Mouse (Mus musculus) hematopoietic multipotent progenitor cell, adult 10-12 weeks (in vitro differentiated cells): ENCODE measurements around the gene Olfr568. TPM values are rescaled to one million over a fixed set of nuclear protein-coding genes. Genes with fewer than 3 reads are reported as not detected.

Experiments used
- polyA plus RNA-seq: library from polyadenylated mRNA; stranded (reverse); fragments of >175 nt; gene quantifications from 2 replicates; pipeline ENCODE4 v1.2.3, GENCODE M21; 2012; ENCODE audit warnings: low replicate concordance

Gene Olfr568
- polyA plus RNA-seq: not detected in 2 replicates

GRCm38 (mm10) chr7:102876822-102877221 lies at the start of gene Olfr568:
Olfr568 (plus strand) TSS chr7:102877122.

GRCm38 (mm10) chr7:102858665-102859064 lies 18.3 kb upstream of the Olfr568 start, which contains the start of gene Olfr566:
Olfr566 (minus strand) TSS chr7:102858765.

DNA sequence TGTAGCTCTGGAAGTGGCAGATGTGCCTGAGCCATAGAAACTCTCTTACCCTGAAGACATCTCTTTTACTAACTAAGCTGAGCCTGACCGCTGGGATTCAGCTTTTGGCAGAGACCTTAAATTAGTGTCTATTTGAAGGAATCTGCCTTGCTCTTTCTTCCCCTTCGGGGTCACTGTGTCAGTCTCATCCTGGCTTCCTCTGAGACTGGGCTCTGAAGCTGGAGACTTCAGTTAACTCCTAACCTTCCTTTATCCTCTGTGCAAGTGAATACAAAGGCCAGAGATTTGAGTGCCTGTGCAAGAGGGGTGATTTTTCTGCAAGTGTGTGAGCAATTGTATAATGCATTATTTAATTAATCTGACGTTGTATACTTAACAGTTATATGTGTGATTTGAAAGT lies 13.9 kb downstream of the Olfr568 start, which contains the start of gene Olfr569:
Gene Olfr569, minus strand, starts transcription at position 101 of the 400 bp plus-strand sequence.

DNA sequence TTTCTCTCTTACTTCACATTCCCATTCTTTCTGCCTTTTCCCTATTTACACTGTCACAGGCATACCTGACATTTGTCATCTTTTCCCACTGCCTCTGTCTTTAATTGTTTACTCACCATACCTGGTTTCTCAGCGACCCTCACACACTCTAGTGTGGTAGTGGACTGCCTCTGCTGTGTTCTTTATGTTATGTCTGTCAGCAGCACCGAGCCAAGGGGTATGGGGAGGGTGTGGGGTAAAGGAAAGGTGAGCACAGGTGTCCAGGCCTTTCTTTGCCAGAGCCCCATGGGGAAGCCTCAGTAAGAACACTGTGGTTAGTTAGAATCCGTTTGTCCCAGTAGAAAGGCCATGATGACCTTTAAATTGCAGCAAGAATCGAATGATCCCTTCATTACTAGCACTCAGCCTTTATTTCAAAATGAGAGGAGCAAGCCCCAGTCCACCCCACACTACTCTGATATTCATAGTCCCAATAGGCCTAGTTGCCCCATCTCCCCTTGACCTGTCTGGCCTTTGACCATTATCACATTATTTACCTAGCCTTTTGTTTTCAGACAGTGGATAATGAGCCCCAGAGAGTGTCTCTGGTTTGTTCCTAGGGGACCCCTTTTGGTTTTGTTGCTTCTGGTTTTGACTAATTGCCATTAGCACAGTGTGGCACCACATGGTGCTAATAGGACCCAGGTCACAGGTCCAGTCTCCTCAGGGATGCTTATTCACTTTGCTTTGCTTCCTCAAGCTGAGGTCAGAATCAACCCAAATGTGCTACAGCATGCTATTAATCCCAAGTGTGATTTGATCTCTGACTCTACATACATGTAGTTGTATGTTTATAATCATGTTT lies 40.3 kb downstream of the Olfr568 start, which contains the start of gene Olfr571:
Gene Olfr571, minus strand, starts transcription at position 505 of the 844 bp plus-strand sequence.

DNA sequence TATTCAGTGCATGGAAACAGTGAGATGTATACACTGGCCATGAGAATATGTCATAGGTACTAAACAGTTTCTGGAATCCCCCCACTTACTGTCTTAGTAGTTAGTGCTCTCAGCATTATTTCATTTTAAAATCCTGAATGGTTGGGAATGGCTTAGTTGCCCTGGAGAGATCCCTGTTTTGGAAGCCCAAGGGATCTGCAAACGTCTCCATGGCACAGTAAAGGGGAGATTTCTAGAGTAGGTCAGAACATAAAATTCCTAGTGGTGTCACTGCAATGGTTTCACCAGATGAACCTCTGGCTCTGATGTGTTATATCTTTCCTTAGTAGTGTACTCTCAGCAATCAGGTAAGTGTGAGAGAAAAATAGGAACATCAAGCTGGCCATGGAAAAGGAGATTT lies 47.2 kb downstream of the Olfr568 start, which contains the start of gene Olfr572:
Gene Olfr572, plus strand, starts transcription at position 301 of the 400 bp plus-strand sequence.

Other genes starting within 250 kb of the Olfr568 start
- gene Olfr554, start 238.7 kb upstream of the Olfr568 start, polyA plus RNA-seq: not detected in 2 replicates
- gene Olfr555, start 218.3 kb upstream of the Olfr568 start, polyA plus RNA-seq: not detected in 2 replicates
- gene Olfr556, start 212.2 kb upstream of the Olfr568 start, polyA plus RNA-seq: not detected in 2 replicates
- gene Trim68, start 189.8 kb upstream of the Olfr568 start, polyA plus RNA-seq: 5.2 and 5.8 TPM in 2 replicates
- gene Olfr557, start 181.2 kb upstream of the Olfr568 start, polyA plus RNA-seq: not detected in 2 replicates
- not detected in 2 replicates for gene Olfr558, start 174.9 kb upstream of the Olfr568 start, polyA plus RNA-seq
- gene Olfr33, start 158.1 kb upstream of the Olfr568 start, polyA plus RNA-seq: not detected in 2 replicates
- not detected in 2 replicates for gene Olfr559, start 149.6 kb upstream of the Olfr568 start, polyA plus RNA-seq
- gene Olfr560, start 117.8 kb upstream of the Olfr568 start, polyA plus RNA-seq: not detected in 2 replicates
- not detected in 2 replicates for gene Olfr78, start 117.7 kb upstream of the Olfr568 start, polyA plus RNA-seq
- gene Olfr561, start 105.9 kb upstream of the Olfr568 start, polyA plus RNA-seq: not detected in 2 replicates
- not detected in 2 replicates for gene Olfr564, start 73.6 kb upstream of the Olfr568 start, polyA plus RNA-seq
- gene Olfr566, start 18.4 kb upstream of the Olfr568 start, polyA plus RNA-seq: not detected in 2 replicates
- not detected in 2 replicates for gene Olfr569, start 13.8 kb downstream of the Olfr568 start, polyA plus RNA-seq
- gene Olfr570, start 17.5 kb downstream of the Olfr568 start, polyA plus RNA-seq: not detected in 2 replicates
- not detected in 2 replicates for gene Olfr571, start 40.4 kb downstream of the Olfr568 start, polyA plus RNA-seq
- gene Olfr572, start 47.3 kb downstream of the Olfr568 start, polyA plus RNA-seq: not detected in 2 replicates
- not detected in 2 replicates for gene Olfr573-ps1, start 65.5 kb downstream of the Olfr568 start, polyA plus RNA-seq
- gene Olfr574, start 71.3 kb downstream of the Olfr568 start, polyA plus RNA-seq: not detected in 2 replicates
- gene Olfr575, start 81.7 kb downstream of the Olfr568 start, polyA plus RNA-seq: not detected in 2 replicates
- not detected in 2 replicates for gene Olfr576, start 85.5 kb downstream of the Olfr568 start, polyA plus RNA-seq
- gene Olfr577, start 98.8 kb downstream of the Olfr568 start, polyA plus RNA-seq: not detected in 2 replicates
- not detected in 2 replicates for gene Olfr578, start 112.2 kb downstream of the Olfr568 start, polyA plus RNA-seq
- gene Olfr582, start 160.9 kb downstream of the Olfr568 start, polyA plus RNA-seq: not detected in 2 replicates
- not detected in 2 replicates for gene Olfr583, start 174.2 kb downstream of the Olfr568 start, polyA plus RNA-seq
- not detected in 2 replicates for gene Olfr584, start 204.8 kb downstream of the Olfr568 start, polyA plus RNA-seq
- not detected in 2 replicates for gene Olfr585, start 220.6 kb downstream of the Olfr568 start, polyA plus RNA-seq
- not detected in 2 replicates for gene Olfr586, start 248.5 kb downstream of the Olfr568 start, polyA plus RNA-seq